Mouse (Mus musculus): ENCODE data around the gene Cnfn.

Gene Cnfn

DNA sequence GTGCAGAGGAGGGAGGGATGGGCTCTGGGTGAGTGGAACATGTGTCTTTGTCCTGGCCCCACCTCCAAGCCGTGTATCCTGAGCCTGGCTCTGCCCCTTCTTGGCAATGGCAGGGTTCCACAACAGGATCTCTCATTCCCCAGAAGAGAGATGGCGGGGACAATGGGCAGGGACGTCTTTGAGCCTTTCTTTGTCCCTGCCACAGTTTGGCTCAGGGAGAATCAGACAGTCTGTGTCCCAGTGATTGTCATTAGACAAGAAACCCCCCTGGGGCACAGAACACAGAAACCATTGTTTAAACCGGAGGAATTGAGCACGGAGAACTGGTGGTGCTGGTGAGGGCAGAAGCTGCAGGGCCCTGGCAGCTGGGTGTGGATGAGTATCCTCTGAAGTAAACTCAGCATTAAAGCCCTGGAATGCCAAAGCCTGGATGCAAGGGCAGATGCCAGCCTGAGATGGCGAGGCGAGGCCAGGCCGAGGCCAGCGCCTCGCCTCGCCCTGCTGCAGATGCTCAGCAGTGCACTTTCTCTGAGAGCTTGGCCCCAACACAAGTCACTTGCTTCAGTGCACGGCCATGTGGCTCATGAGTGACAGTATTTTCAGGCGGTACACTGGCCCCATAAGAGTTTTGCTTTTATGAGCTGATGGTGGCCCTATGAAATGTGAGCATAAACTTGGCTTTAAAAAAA, 3.4 kb downstream of the Cnfn start:
- peak; percentile 62 for DNase-seq (ENCODE audit: low read depth, low spot score)

DNA sequence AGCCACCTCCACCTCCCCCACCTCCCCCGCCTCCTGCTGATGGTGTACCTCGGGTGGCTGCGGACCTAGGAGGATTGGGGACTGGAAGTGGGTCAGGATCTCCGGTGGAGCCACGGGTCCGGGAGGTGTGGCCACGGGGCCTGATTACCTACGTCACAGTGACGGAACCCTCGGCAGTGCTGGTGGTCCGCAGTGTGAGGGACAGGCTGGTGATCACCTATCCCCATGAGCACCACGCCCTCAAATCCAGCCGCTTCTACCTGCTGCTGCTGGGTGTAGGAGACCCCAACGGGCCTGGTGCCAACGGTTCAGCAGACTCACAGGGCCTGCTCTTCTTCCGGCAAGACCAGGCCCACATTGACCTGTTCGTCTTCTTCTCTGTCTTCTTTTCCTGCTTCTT, 5.9 kb downstream of the Cnfn start:
- DNase-seq (ENCODE audit: low read depth, low spot score), result no peak

DNA sequence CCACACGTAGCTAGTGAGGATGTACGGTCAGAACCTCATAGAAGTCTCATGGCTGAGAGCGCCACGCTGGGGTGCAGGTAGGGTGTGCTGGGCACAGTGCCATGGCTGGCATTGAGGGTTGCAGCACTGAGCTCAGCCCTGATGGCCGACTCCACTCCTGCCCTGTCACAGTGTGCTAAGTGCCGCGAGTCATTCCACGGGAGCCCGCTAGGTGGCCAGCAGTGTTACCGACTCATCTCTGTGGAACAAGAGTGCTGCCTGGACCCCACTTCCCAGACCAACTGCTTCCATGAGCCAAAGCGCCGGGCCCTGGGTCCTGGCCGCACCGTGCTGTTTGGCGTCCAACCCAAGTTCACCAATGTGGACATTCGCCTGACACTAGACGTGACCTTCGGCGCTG, 6.4 kb downstream of the Cnfn start:
- DNase-seq (ENCODE audit: low read depth, low spot score), result peak; percentile 82

DNA sequence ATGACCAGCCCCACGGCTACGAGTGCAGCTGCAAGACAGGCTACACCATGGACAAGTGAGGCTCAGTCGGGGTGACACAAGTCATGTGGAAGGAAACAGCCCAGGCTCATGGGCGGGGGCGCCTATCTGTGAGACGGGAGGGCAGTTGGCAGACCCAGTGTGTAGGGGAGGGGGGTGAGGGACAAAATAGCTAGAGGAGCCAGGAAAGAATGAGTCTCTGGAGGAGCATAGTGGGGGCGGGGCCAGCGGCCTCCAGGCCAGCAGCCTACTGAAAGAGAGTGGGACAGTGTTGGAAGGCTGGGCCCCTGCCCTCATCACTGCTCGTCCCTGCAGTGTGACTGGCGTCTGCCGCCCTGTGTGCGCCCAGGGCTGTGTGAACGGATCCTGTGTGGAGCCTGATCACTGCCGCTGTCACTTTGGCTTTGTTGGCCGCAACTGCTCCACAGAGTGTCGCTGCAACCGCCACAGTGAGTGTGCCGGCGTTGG, 10.8 kb downstream of the Cnfn start:
- peak; percentile 39 for DNase-seq (ENCODE audit: low read depth, low spot score)

DNA sequence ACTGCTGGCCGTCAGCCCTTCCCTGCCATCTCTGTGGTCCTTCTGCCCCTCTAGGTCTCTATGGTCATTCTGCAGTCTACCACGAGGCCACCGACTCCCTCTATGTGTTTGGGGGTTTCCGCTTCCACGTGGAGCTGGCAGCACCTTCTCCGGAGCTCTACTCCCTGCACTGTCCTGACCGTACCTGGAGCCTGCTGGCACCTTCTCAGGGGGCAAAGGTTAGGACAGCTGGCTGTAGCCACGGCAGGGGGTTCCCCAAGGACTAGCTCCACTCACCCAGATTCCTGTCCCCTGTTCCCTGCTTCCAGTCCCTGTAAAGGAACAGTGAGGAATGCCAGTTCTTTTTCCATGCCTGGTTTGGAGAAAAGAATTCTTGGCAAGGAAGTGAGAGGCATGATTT, 20.7 kb downstream of the Cnfn start:
- no peak for DNase-seq (ENCODE audit: low read depth, low spot score)

DNA sequence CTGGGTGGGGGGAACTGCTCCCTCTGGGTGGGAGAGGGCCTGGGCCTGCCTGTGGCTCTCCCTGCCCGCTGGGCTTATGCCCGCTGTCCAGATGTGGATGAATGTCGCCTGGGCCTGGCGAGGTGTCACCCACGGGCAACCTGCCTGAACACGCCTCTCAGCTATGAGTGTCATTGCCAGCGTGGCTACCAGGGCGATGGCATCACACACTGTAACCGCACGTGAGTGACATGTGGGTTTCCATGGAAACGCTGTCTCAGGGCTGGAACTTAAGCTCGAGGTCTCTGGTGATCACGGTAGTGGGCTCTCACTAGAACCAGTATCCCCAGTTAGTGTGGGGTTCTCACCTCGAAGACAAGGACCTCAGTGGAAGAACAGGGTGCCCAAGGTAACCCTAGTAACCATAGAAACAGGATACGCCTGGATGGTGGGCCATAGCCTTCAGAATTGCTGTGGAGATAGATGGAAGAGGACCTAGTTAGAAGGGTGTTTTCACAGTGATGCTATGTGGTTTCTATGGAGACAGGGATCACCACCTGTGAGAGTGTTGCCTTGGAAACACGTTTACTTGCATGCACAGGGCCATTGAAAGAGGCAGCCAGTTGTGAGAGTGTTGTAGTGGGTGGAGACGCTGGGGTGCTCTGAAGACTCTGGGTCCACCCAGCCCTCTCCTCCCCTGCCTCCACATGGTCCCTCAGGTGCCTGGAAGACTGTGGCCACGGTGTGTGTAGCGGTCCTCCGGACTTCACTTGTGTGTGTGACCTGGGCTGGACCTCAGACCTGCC, 28.3 kb downstream of the Cnfn start:
- no peak for DNase-seq (ENCODE audit: low read depth, low spot score)

DNA sequence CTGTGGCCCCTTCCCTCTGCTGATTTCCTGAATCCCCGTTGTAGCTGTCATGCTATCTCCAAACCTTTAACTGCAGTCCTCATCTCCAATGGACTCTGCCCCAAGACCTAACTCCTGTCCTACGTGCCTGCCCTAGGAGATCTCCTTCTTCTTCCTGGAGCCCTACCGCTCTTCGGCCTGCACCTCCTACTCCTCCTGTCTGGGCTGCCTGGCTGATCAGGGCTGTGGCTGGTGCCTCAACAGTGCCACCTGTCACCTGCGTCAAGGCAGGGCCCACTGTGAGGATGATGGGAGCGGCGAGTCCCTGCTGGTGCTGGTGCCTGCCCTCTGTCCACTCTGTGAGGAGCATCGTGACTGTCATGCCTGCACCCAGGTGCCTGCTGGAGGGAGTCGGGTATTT, 30.2 kb downstream of the Cnfn start:
- no peak for DNase-seq (ENCODE audit: low read depth, low spot score)

DNA sequence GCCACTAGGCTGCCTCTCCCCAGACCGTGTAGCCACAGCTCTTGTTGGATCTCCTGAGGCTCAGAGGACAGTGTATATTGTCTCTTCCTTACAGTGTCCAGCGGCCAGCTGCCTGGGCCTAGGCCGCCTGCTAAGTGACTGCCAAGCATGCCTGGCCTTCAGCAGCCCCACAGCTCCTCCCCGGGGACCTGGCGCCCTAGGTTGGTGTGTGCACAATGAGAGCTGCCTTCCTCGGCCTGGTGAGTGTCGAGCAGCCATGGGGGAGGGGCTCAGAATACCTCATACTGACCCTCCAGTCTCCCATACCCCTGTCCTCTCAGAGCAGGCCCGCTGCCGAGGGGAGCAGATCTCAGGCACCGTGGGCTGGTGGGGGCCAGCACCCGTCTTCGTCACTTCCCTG, 35.1 kb downstream of the Cnfn start:
- no peak for DNase-seq (ENCODE audit: low read depth, low spot score)

DNA sequence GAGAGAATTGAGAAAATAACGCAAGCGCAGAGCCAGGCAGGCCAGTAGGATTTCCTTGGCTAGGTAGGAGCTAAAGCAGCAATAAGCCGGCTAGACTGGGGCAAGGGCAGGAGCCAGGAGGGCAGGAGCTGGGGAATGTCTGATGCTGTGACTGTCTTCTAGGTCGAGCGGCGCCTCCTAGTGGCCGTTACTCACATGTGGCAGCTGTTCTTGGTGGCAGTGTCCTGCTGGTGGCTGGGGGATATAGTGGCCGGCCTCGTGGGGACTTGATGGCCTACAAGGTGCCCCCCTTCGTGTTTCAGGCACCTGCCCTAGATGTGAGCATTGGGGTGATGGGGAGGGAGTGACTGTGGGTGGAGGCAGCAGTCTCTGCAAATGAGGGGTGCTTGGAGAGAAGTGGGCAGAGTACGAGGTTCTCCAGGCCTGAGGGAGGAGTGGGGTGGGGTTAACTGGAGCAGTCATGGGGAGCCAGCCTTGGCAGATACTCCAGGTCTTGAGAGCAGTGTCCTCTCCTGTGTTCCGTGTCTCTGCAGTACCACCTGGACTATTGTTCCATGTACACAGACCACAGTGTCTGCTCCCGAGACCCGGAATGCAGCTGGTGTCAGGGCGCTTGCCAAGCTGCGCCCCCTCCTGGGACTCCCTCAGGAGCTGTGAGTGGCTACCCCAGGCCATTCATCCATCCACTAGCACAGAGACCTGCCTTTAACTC, 35.8 kb downstream of the Cnfn start:
- peak; percentile 88 for DNase-seq (ENCODE audit: low read depth, low spot score)

DNA sequence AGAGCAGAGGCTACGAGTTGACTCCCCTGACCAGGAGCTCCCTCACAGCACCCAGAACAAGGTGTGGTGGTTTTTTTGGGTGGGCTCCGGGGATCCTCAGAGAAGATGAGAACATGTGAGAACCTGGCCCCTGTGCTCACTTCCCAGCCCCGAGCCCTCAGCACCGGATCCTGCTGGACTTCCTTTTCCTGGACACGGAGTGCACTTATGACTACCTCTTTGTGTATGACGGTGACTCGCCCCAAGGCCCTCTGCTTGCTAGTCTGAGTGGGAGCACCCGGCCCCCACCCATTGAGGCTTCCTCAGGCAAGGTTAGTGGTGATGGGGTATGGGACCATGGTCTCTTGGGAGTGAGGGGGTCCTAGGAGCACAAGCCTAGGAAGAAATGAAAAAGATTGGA, 43.3 kb downstream of the Cnfn start:
- DNase-seq (ENCODE audit: low read depth, low spot score), result no peak

DNA sequence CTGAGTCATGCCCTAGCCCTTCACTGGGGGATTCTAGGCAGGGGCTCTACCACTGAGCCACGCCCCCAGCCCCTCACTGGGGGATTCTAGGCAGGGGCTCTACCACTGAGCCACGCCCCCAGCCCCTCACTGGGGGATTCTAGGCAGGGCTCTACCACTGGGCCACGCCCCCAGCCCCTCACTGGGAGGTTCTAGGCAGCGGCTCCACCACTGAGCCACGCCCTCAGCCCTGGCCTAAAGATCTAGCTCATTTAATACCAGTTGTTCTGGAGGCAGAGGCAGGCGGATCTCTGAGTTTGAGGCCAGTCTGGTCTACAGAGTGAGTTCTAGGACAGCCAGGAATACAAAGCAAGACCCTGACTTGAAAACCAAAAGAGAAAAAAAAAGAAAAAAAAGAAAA, 44.1 kb downstream of the Cnfn start:
- peak; percentile 54 for DNase-seq (ENCODE audit: low read depth, low spot score)

DNA sequence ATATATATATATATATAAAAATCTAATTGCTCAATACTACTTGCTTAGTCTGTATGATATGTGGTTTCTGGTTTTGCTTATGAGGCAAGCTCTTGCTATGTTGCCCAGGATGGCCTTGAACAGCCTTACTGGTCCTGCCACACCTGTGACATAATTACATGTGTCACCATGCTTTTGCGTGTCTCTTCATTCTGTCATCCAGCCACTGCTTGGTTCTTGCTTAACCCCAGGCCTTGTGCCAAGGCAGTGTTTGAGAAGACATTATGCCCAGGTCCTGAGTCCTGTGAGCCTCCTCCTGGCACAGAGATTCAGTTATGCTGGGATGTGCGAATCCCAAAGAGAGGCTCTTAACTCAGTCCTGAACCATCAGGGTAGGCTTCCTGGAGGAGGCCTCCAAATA, 46.3 kb downstream of the Cnfn start:
- no peak for DNase-seq (ENCODE audit: low read depth, low spot score)

DNA sequence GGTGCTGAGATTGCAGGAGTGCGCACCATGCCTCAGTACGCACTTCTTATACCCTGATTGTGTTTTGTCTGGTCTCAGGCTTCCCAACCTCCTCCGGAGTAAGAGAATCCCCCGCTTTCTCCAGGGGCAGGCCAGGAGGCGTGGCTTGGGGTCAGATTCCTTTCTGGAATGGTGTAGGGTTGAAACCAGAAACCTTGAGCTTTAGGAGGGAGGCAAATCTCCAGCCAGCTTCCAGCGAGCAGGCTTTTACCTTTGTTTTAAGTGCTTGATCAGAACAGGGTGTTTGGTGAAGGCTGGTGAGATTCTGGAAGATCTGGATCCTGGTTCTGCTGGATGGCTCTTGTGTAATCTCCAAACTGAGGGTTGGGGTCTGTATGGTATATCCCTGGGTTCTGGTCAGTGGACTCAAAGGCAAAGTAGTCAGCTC, 47.5 kb downstream of the Cnfn start:
- peak; percentile 82 for DNase-seq (ENCODE audit: low read depth, low spot score)
